Mouse (Mus musculus) CH12.LX (cell line): ENCODE measurements around the gene Sycp3. TPM values are rescaled to one million over a fixed set of nuclear protein-coding genes. Genes with fewer than 3 reads are reported as not detected.

ENCODE experiments used
- DNase-seq: peaks from one replicate; pipeline ENCODE4 v3.0.0-alpha.2; 2013; ENCODE audit errors: extremely low read depth
- H3K27ac ChIP-seq: 2 replicates; pipeline ENCODE4 v1.5.1; 2012; ENCODE audit warnings: low read depth, mild to moderate bottlenecking, control low read depth, moderate library complexity; ENCODE audit not compliant: insufficient read depth
- H3K27me3 ChIP-seq: replicated peaks from 2 replicates; pipeline ENCODE3; 2012; ENCODE audit warnings: inconsistent platforms
- H3K36me3 ChIP-seq, 2 experiments: replicated peaks in 1 of 2; 2 replicates each; pipeline versions ENCODE3 to v1.6.1; 2012; ENCODE audit warnings: inconsistent platforms in 1 of 2, low read length in 1 of 2, mild to moderate bottlenecking in 1 of 2, mixed read lengths in 1 of 2, moderate library complexity in 1 of 2; ENCODE audit not compliant: control insufficient read depth in 1 of 2, insufficient read depth in 1 of 2
- H3K4me1 ChIP-seq, 2 experiments: 2 replicates each; pipeline ENCODE4 v1.6.1; 2012; ENCODE audit warnings: inconsistent platforms in 1 of 2, moderate library complexity in 1 of 2; ENCODE audit not compliant: insufficient read depth in 2 of 2, control insufficient read depth in 1 of 2
- H3K4me2 ChIP-seq: 2 replicates; pipeline ENCODE4 v1.6.1; 2012; ENCODE audit warnings: low read depth, mild to moderate bottlenecking, control low read depth; ENCODE audit not compliant: poor library complexity, insufficient read depth, severe bottlenecking
- H3K4me3 ChIP-seq, 3 experiments: fragments of 150-350 bp in 1 of 3; sonication (generic) in 1 of 3; replicated peaks in 1 of 3; 2 replicates each; pipeline versions ENCODE3 to v1.5.1; 2011 to 2012; ENCODE audit warnings: low read depth in 2 of 3, low read length in 2 of 3, mild to moderate bottlenecking in 2 of 3, moderate library complexity in 2 of 3, control low read depth in 1 of 3, improper control_type of control experiment in 1 of 3, inconsistent platforms in 1 of 3, mixed read lengths in 1 of 3; ENCODE audit not compliant: poor library complexity in 1 of 3
- H3K79me2 ChIP-seq: replicated peaks from 2 replicates; pipeline ENCODE4 v1.6.1; 2012; ENCODE audit warnings: mild to moderate bottlenecking, moderate library complexity; ENCODE audit not compliant: control insufficient read depth, poor library complexity, insufficient read depth, severe bottlenecking; ENCODE audit errors: extremely low read depth
- H3K9ac ChIP-seq: 2 replicates; pipeline ENCODE4 v1.6.1; 2012; ENCODE audit warnings: low read depth, mild to moderate bottlenecking, control low read depth, moderate library complexity; ENCODE audit not compliant: insufficient read depth
- H3K9me3 ChIP-seq: replicated peaks from 2 replicates; pipeline ENCODE3; 2012; ENCODE audit warnings: low read length, inconsistent platforms, mixed read lengths
- BHLHE40 ChIP-seq: IDR thresholded peaks from 2 replicates; pipeline ENCODE4 v1.6.1; 2011; ENCODE audit warnings: mild to moderate bottlenecking, low read depth, low read length, improper control_type of control experiment
- ELF1 ChIP-seq: IDR thresholded peaks from 2 replicates; pipeline ENCODE4 v1.6.1; 2014; ENCODE audit warnings: low read depth, mild to moderate bottlenecking, inconsistent platforms, low read length, improper control_type of control experiment
- ETS1 ChIP-seq: conservative IDR thresholded peaks from 2 replicates; pipeline ENCODE4 v1.6.1; 2012; ENCODE audit warnings: low read depth, mild to moderate bottlenecking, inconsistent platforms, low read length, improper control_type of control experiment, moderate library complexity
- GABPA ChIP-seq: IDR thresholded peaks from 2 replicates; pipeline ENCODE4 v1.6.1; 2012; ENCODE audit warnings: low read depth, low read length, improper control_type of control experiment, inconsistent platforms; ENCODE audit not compliant: insufficient replicate concordance
- HCFC1 ChIP-seq: IDR thresholded peaks from 2 replicates; pipeline ENCODE4 v1.6.1; 2012; ENCODE audit warnings: low read depth, mild to moderate bottlenecking, inconsistent platforms, low read length, improper control_type of control experiment
- JUND ChIP-seq: conservative IDR thresholded peaks from 2 replicates; pipeline ENCODE4 v1.6.1; 2011; ENCODE audit warnings: low read depth, low read length, improper control_type of control experiment
- MAX ChIP-seq: IDR thresholded peaks from 2 replicates; pipeline ENCODE4 v1.6.1; 2011; ENCODE audit warnings: low read length, improper control_type of control experiment
- MAZ ChIP-seq: IDR thresholded peaks from 2 replicates; pipeline ENCODE4 v1.6.1; 2012; ENCODE audit warnings: low read depth, mild to moderate bottlenecking, inconsistent platforms, low read length, improper control_type of control experiment, moderate library complexity
- MEF2A ChIP-seq: IDR thresholded peaks from 2 replicates; pipeline ENCODE4 v1.6.1; 2014; ENCODE audit warnings: low read depth, mild to moderate bottlenecking, inconsistent platforms, low read length, improper control_type of control experiment, borderline replicate concordance
- MXI1 ChIP-seq: IDR thresholded peaks from 2 replicates; pipeline ENCODE4 v1.6.1; 2011; ENCODE audit warnings: mild to moderate bottlenecking, low read depth, low read length, improper control_type of control experiment
- MYC ChIP-seq: IDR thresholded peaks from 2 replicates; pipeline ENCODE4 v1.6.1; 2011; ENCODE audit warnings: low read depth, mild to moderate bottlenecking, improper control_type of control experiment, low read length
- POLR2A ChIP-seq: IDR thresholded peaks from 2 replicates; pipeline ENCODE4 v1.6.1; 2011; ENCODE audit warnings: low read depth, mild to moderate bottlenecking, improper control_type of control experiment, low read length
- POLR2AphosphoS2 ChIP-seq: IDR thresholded peaks from 2 replicates; pipeline ENCODE4 v1.6.1; 2011; ENCODE audit warnings: low read depth, low read length, improper control_type of control experiment
- RAD21 ChIP-seq: IDR thresholded peaks from 2 replicates; pipeline ENCODE4 v1.6.1; 2011; ENCODE audit warnings: low read depth, mild to moderate bottlenecking, low read length, improper control_type of control experiment, moderate library complexity
- RCOR1 ChIP-seq: conservative IDR thresholded peaks from 2 replicates; pipeline ENCODE4 v1.6.1; 2012; ENCODE audit warnings: low read depth, mild to moderate bottlenecking, inconsistent platforms, low read length, improper control_type of control experiment
- SIN3A ChIP-seq: IDR thresholded peaks from 2 replicates; pipeline ENCODE4 v1.6.1; 2012; ENCODE audit warnings: low read length, improper control_type of control experiment, inconsistent platforms
- SMC3 ChIP-seq: IDR thresholded peaks from 2 replicates; pipeline ENCODE4 v1.6.1; 2011; ENCODE audit warnings: low read depth, low read length, improper control_type of control experiment
- TBP ChIP-seq: conservative IDR thresholded peaks from 2 replicates; pipeline ENCODE4 v1.6.1; 2011; ENCODE audit warnings: low read depth, low read length, improper control_type of control experiment
- TCF12 ChIP-seq: IDR thresholded peaks from 2 replicates; pipeline ENCODE4 v1.6.1; 2014; ENCODE audit warnings: low read depth, mild to moderate bottlenecking, inconsistent platforms, low read length, improper control_type of control experiment
- USF2 ChIP-seq: conservative IDR thresholded peaks from 2 replicates; pipeline ENCODE4 v1.6.1; 2011; ENCODE audit warnings: low read depth, low read length, improper control_type of control experiment
- ZMIZ1 ChIP-seq: IDR thresholded peaks from 2 replicates; pipeline ENCODE4 v1.6.1; 2012; ENCODE audit warnings: low read depth, mild to moderate bottlenecking, inconsistent platforms, low read length, improper control_type of control experiment
- dilution Hi-C: fragments of 300-500 bp; cut with MboI; formaldehyde crosslinking; loops from 2 replicates; pipeline ENCODE4 v1.14.3; 2020; ENCODE audit warnings: low sequenced_read_pairs; ENCODE audit not compliant: extremely low pct_unique_long_range_greater_than_20kb, extremely low pct_ligation_motif_present
- in situ Hi-C: fragments of 300-500 bp; cut with MboI; formaldehyde crosslinking; loops from 3 replicates; pipeline ENCODE4 v1.14.3; 2019; ENCODE audit warnings: low sequenced_read_pairs, low pct_ligation_motif_present, low pct_unique_long_range_greater_than_20kb, mixed read lengths
- polyA plus RNA-seq: library from polyadenylated mRNA; unstranded; fragments of >175 nt; gene quantifications from 2 replicates; pipeline ENCODE4 v1.2.1, GENCODE M21; 2012; ENCODE audit warnings: low read depth; ENCODE audit not compliant: insufficient read length
- total RNA-seq, 2 experiments: library from RNA; depleted of rRNA; stranded (reverse); fragments of 300-350 nt in 1 of 2; fragments of >200 nt in 1 of 2; gene quantifications; 2 replicates each; pipeline ENCODE4 v1.2.3; 2012 to 2014

Gene Sycp3
- total and polyA plus RNA-seq, 3 experiments = not detected

GRCm38 (mm10) chr10:88496864-88497564, 37.6 kb downstream of the Sycp3 start:
- Histone ChIP-seq H3K79me2 (no peaks in the 10 kb centered on the region), H3K27ac (no peak overlapping the region), H3K4me3 (no peak overlapping the region), H3K27me3 (no peaks in the 10 kb centered on the region), H3K4me2 (no peak overlapping the region), H3K4me1 (peaks cover 2 to 25% of the 10 kb centered on the region in 2 experiments; a peak in 2 of 4 replicates), H3K9ac (no peak overlapping the region), H3K9me3 (no peaks in the 10 kb centered on the region), H3K36me3 (no peaks in the 10 kb centered on the region)
- in situ Hi-C loops = no loop called here
- dilution Hi-C loops = no loop called here
- no peak for DNase-seq
- TF ChIP-seq POLR2A (no peak), GABPA (no peak), MXI1 (no peak), RAD21 (no peak), SIN3A (no peak), MAZ (no peak), MEF2A (no peak), MAX (no peak), ELF1 (no peak), ZMIZ1 (no peak), ETS1 (no peak), POLR2AphosphoS2 (no peak), RCOR1 (no peak), JUND (no peak), HCFC1 (no peak)

- in situ Hi-C loops = no loop called here
These were observed 40.6 kb downstream of the Sycp3 start for GRCm38 (mm10) chr10:88499993-88500392.

More at GRCm38 (mm10) chr10:88499993-88500392, 40.6 kb downstream of the Sycp3 start:
- Histone ChIP-seq H3K79me2 (no peaks in the 10 kb centered on the region), H3K9ac (no peak overlapping the region), H3K4me1 (peaks cover 0 to 24% of the 10 kb centered on the region in 2 experiments; a peak in 2 of 4 replicates), H3K4me2 (no peak overlapping the region), H3K4me3 (no peak overlapping the region), H3K36me3 (no peaks in the 10 kb centered on the region), H3K27ac (no peak overlapping the region), H3K9me3 (no peaks in the 10 kb centered on the region), H3K27me3 (peaks cover 5% of the 10 kb centered on the region)
- TF ChIP-seq ZMIZ1 (no peak), TCF12 (no peak), MAZ (no peak), BHLHE40 (no peak), MYC (no peak), TBP (no peak), USF2 (no peak), ETS1 (no peak), SMC3 (no peak)
- dilution Hi-C loops = no loop called here
- DNase-seq = no peak
